Mouse (Mus musculus) cerebellum, adult 2 months (tissue): ENCODE measurements at regions not wholly inside any gene's neighbourhood (a gene's known extent, or its start where the extent isn't known, plus 50 kb on each side); places are given as distances from the start of the nearest gene placed in this dataset.

Experiments used
- CTCF ChIP-seq: fragments of 200-500 bp; IDR thresholded peaks from 2 replicates; pipeline ENCODE4 v1.5.1; 2011; ENCODE audit warnings: low read depth, mild to moderate bottlenecking, control low read depth, low read length, moderate library complexity, borderline replicate concordance; ENCODE audit not compliant: insufficient read depth
- POLR2A ChIP-seq: fragments of 200-500 bp; IDR thresholded peaks from 2 replicates; pipeline ENCODE4 v1.6.1; 2011; ENCODE audit warnings: low read length, control low read depth, borderline replicate concordance; ENCODE audit not compliant: insufficient read depth

DNA sequence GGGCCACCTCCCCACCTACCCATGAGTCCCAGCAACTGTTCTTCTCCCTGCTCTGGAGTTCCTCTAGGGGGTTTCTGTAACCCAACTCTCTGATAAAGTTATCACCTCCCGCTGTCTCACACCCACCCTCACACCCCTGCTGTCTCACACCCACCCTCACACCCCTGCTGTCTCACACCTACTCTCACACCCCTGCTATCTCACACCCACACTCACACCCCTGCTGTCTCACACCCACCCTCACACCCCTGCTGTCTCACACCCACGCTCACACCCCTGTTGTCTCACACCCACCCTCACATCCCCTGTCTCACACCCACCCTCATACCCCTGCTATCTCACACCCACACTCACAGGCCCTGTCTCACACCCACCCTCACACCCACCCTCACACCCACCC, 67.4 kb upstream of the Atl2 start:
- TF ChIP-seq POLR2A (no peak), CTCF (no peak)
